In the genomic region with DNA sequence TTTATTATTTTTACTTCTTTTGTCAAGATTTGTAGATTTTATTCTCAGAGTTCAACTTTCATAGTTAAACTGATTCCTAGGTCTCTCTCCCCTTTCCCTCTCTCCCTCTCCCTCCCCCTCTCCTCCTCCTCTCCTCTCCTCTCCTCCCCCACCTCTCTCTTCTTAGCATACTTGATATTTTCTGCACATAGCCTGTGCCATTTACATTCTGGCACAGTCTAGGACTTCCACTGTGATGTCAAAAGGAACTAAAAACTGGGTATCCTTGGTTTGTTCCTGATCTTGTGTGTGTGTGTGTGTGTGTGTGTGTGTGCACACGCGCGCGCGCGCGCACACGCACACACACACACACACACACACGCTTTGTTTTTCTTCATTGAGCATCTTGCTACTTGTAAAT, we compare ENCODE assay signal across 28 mouse cellular contexts.
A peak's percentile ranks its signal among the peaks of the same experiment; 100 is the strongest.
DNase-seq lines count a peak whose midpoint lies in the region; ATAC-seq and TF ChIP-seq lines count a peak whose summit lies in the region.
"Had no signal": no experiment of that assay in that cellular context is flagged by ENCODE, and none has a peak within 500 bp of the region (broad histone marks: within the 10 kb centered on the region; RNA-seq: fewer than 3 reads in every experiment).

No protein-coding gene starts in this region.

- ATAC-seq in forebrain, embryonic 14.5 days = peak; percentile 32; the same call in 1 of the 2 replicates
- ATAC-seq in forebrain, postnatal 0 days = no peak
- peak; percentile 65; the same call in 1 of the 2 replicates for ATAC-seq in hindbrain, postnatal 0 days
- no peak for ATAC-seq in hindbrain, embryonic 12.5 days (ENCODE audit: low FRiP score)
- ATAC-seq in midbrain, embryonic 15.5 days (replicated peaks) = peak; percentile 57; the same call in 1 of the 2 replicates
- ATAC-seq: hindbrain, embryonic 16.5 days; inflammation-experienced regulatory T-cells, adult 6 months; intestine, embryonic 16.5 days; Patski had no signal

- H3K36me3 ChIP-seq in forebrain, embryonic 14.5 days (ENCODE audit: control insufficient read depth, insufficient read depth, low read length) = no peaks in the 10 kb centered on the region
- no peaks in the 10 kb centered on the region for H3K36me3 ChIP-seq in forebrain, postnatal 0 days (ENCODE audit: insufficient read depth)
- H3K36me3 ChIP-seq in hindbrain, postnatal 0 days (ENCODE audit: insufficient read depth, low read length) = no peaks in the 10 kb centered on the region
- no peaks in the 10 kb centered on the region for H3K36me3 ChIP-seq in hindbrain, embryonic 12.5 days
- H3K36me3 ChIP-seq in midbrain, embryonic 15.5 days (replicated peaks) = no peaks in the 10 kb centered on the region
- H3K36me3 ChIP-seq: embryonic facial prominence, embryonic 12.5 days; embryonic facial prominence, embryonic 15.5 days; G1E; heart, embryonic 10.5 days; heart, embryonic 13.5 days; hindbrain, embryonic 13.5 days had no signal

- 80% methylated on average over 9 of the region's 9 CpGs for WGBS in forebrain, embryonic 14.5 days
- 80% methylated on average over 9 of the region's 9 CpGs for WGBS in forebrain, postnatal 0 days
- 81% methylated on average over 9 of the region's 9 CpGs for WGBS in hindbrain, postnatal 0 days
- 79% methylated on average over 9 of the region's 9 CpGs for WGBS in hindbrain, embryonic 12.5 days
- WGBS in midbrain, embryonic 15.5 days = 82% methylated on average over 9 of the region's 9 CpGs

- H3K9me3 ChIP-seq in forebrain, embryonic 14.5 days (replicated peaks; ENCODE audit: control insufficient read depth, low read length) = no peaks in the 10 kb centered on the region
- H3K9me3 ChIP-seq in forebrain, postnatal 0 days (ENCODE audit: low read length) = no peaks in the 10 kb centered on the region
- no peaks in the 10 kb centered on the region for H3K9me3 ChIP-seq in hindbrain, postnatal 0 days (ENCODE audit: low read length)
- H3K9me3 ChIP-seq in hindbrain, embryonic 12.5 days (replicated peaks) = no peaks in the 10 kb centered on the region
- no peaks in the 10 kb centered on the region for H3K9me3 ChIP-seq in midbrain, embryonic 15.5 days
- H3K9me3 ChIP-seq: embryonic facial prominence, embryonic 12.5 days; embryonic facial prominence, embryonic 15.5 days; G1E; heart, embryonic 10.5 days; heart, embryonic 13.5 days; hindbrain, embryonic 13.5 days had no signal

- H3K4me2 ChIP-seq in forebrain, embryonic 14.5 days (ENCODE audit: low read length) = no peak overlapping the region
- no peak overlapping the region for H3K4me2 ChIP-seq in forebrain, postnatal 0 days (ENCODE audit: low read depth)
- no peak overlapping the region for H3K4me2 ChIP-seq in hindbrain, postnatal 0 days (ENCODE audit: low read depth, low read length)
- H3K4me2 ChIP-seq in hindbrain, embryonic 12.5 days (replicated peaks) = no peak overlapping the region
- H3K4me2 ChIP-seq in midbrain, embryonic 15.5 days = no peak overlapping the region
- H3K4me2 ChIP-seq: embryonic facial prominence, embryonic 12.5 days; embryonic facial prominence, embryonic 15.5 days; heart, embryonic 13.5 days; hindbrain, embryonic 13.5 days had no signal

- H3K27me3 ChIP-seq in forebrain, embryonic 14.5 days (replicated peaks; ENCODE audit: control insufficient read depth, insufficient read depth, low read length) = no peaks in the 10 kb centered on the region
- H3K27me3 ChIP-seq in forebrain, postnatal 0 days (ENCODE audit: insufficient read depth, low read length) = no peaks in the 10 kb centered on the region
- no peaks in the 10 kb centered on the region for H3K27me3 ChIP-seq in hindbrain, postnatal 0 days (ENCODE audit: insufficient read depth, low read length)
- no peaks in the 10 kb centered on the region for H3K27me3 ChIP-seq in hindbrain, embryonic 12.5 days
- H3K27me3 ChIP-seq in midbrain, embryonic 15.5 days (replicated peaks) = no peaks in the 10 kb centered on the region
- H3K27me3 ChIP-seq: CH12.LX; embryonic facial prominence, embryonic 12.5 days; embryonic facial prominence, embryonic 15.5 days; heart, embryonic 13.5 days; hindbrain, embryonic 13.5 days had no signal

- TF ChIP-seq POLR2A in brain, embryonic 14.5 days (IDR thresholded peaks at IDR 0.05; ENCODE audit: borderline replicate concordance, extremely low read depth, insufficient read depth, insufficient read length, poor library complexity, severe bottlenecking) = no peak

- H3K27ac ChIP-seq in forebrain, embryonic 14.5 days (ENCODE audit: low read depth, low read length) = no peak overlapping the region
- H3K27ac ChIP-seq in forebrain, postnatal 0 days (ENCODE audit: low read depth, low read length) = no peak overlapping the region
- H3K27ac ChIP-seq in hindbrain, postnatal 0 days = no peak overlapping the region
- no peak overlapping the region for H3K27ac ChIP-seq in hindbrain, embryonic 12.5 days
- H3K27ac ChIP-seq in midbrain, embryonic 15.5 days = no peak overlapping the region
- H3K27ac ChIP-seq: embryonic facial prominence, embryonic 12.5 days; embryonic facial prominence, embryonic 15.5 days; heart, adult 2 months; heart, embryonic 10.5 days; heart, embryonic 13.5 days; hindbrain, embryonic 13.5 days had no signal

- no peak overlapping the region for H3K4me3 ChIP-seq in forebrain, embryonic 14.5 days (ENCODE audit: low read depth, low read length)
- H3K4me3 ChIP-seq in forebrain, postnatal 0 days (ENCODE audit: low read depth, low read length) = no peak overlapping the region
- no peak overlapping the region for H3K4me3 ChIP-seq in hindbrain, postnatal 0 days (ENCODE audit: low read length)
- H3K4me3 ChIP-seq in hindbrain, embryonic 12.5 days = no peak overlapping the region
- H3K4me3 ChIP-seq in midbrain, embryonic 15.5 days = no peak overlapping the region
- H3K4me3 ChIP-seq: embryonic facial prominence, embryonic 12.5 days; embryonic facial prominence, embryonic 15.5 days; heart, adult 2 months; heart, embryonic 10.5 days; heart, embryonic 13.5 days; hindbrain, embryonic 13.5 days had no signal

- no peak for TF ChIP-seq CTCF in forebrain, postnatal 0 days (IDR thresholded peaks at IDR 0.05; ENCODE audit: low read depth)
- no peak for TF ChIP-seq CTCF in hindbrain, postnatal 0 days (IDR thresholded peaks at IDR 0.05; ENCODE audit: low read depth)
- TF ChIP-seq CTCF in brain, embryonic 14.5 days (IDR thresholded peaks at IDR 0.05; ENCODE audit: borderline replicate concordance, extremely low read depth, insufficient read depth, insufficient read length) = no peak

- H3K9ac ChIP-seq in forebrain, embryonic 14.5 days (ENCODE audit: low read length) = no peak overlapping the region
- H3K9ac ChIP-seq in forebrain, postnatal 0 days = no peak overlapping the region
- no peak overlapping the region for H3K9ac ChIP-seq in hindbrain, postnatal 0 days (replicated peaks; ENCODE audit: low read length)
- no peak overlapping the region for H3K9ac ChIP-seq in hindbrain, embryonic 12.5 days
- H3K9ac ChIP-seq in midbrain, embryonic 15.5 days = no peak overlapping the region
- H3K9ac ChIP-seq: embryonic facial prominence, embryonic 12.5 days; embryonic facial prominence, embryonic 15.5 days; heart, embryonic 13.5 days; hindbrain, embryonic 13.5 days had no signal

- no peaks in the 10 kb centered on the region; the same call in 1 of the 2 replicates for H3K4me1 ChIP-seq in forebrain, embryonic 14.5 days (ENCODE audit: control insufficient read depth, insufficient read depth, low read length)
- no peaks in the 10 kb centered on the region for H3K4me1 ChIP-seq in forebrain, postnatal 0 days (ENCODE audit: insufficient read depth)
- no peaks in the 10 kb centered on the region for H3K4me1 ChIP-seq in hindbrain, postnatal 0 days (ENCODE audit: insufficient read depth, low read length)
- H3K4me1 ChIP-seq in hindbrain, embryonic 12.5 days = no peaks in the 10 kb centered on the region
- no peaks in the 10 kb centered on the region for H3K4me1 ChIP-seq in midbrain, embryonic 15.5 days
- H3K4me1 ChIP-seq: embryonic facial prominence, embryonic 12.5 days; embryonic facial prominence, embryonic 15.5 days; heart, embryonic 10.5 days; heart, embryonic 13.5 days; hindbrain, embryonic 13.5 days had no signal

- peak; percentile 20 for DNase-seq in forebrain, embryonic 14.5 days (ENCODE audit: low spot score)
- no peak for DNase-seq in forebrain, postnatal 0 days
- peak; percentile 21 for DNase-seq in hindbrain, postnatal 0 days (ENCODE audit: low spot score)
- DNase-seq in brain, embryonic 14.5 days (ENCODE audit: low read depth) = peak; percentile 55
- no peak for DNase-seq in urinary bladder, adult 18-20 months (ENCODE audit: low spot score in 2 of 2)
- DNase-seq: adrenal gland, postnatal 10 days; adrenal gland, postnatal 36 days; B cell, adult 2 months; cerebellum, adult 11 months; cerebellum, adult 2 months; cerebellum, adult 9-11 months; cerebellum, postnatal 25 days; gastrocnemius, postnatal 10 days; gastrocnemius, postnatal 36 days; heart, adult 2 months had no signal

Comparison
In these comparisons a context has a peak if more than half of its experiments do, and no peak if none do; other contexts are left out.
1. ATAC-seq: peak in forebrain, embryonic 14.5 days (single experiment), hindbrain, postnatal 0 days (single experiment) and midbrain, embryonic 15.5 days (single experiment); none in forebrain, postnatal 0 days (single experiment) and hindbrain, embryonic 12.5 days (single experiment).
2. DNase-seq: peak in forebrain, embryonic 14.5 days (single experiment), hindbrain, postnatal 0 days (single experiment) and brain, embryonic 14.5 days (single experiment); none in forebrain, postnatal 0 days (single experiment) and urinary bladder, adult 18-20 months (0 of 2).